Mouse (Mus musculus) heart, adult 9 months (tissue): ENCODE data around the gene Mid1.

Source experiments
- DNase-seq, 2 experiments: peaks; one replicate each; pipeline ENCODE4 v3.0.0; 2022; ENCODE audit warnings: low spot score in 2 of 2

Mid1 gene

GRCm38 (mm10) chrX:169685131-169685530 lies at the start of gene Mid1:
TSS of gene Mid1 (plus strand) at chrX:169685199.
- DNase-seq: peak in 1 of 2 experiments; percentile 16

GRCm38 (mm10) chrX:169673056-169673455 lies 11.9 kb upstream of the Mid1 start:
- DNase-seq: no peak

GRCm38 (mm10) chrX:169676313-169676712 lies 8.7 kb upstream of the Mid1 start:
- no peak for DNase-seq

GRCm38 (mm10) chrX:169685731-169686130 lies 732 bp downstream of the Mid1 start:
- DNase-seq: no peak

- DNase-seq: no peak
Measured at GRCm38 (mm10) chrX:169691217-169691616, 6.2 kb downstream of the Mid1 start.

GRCm38 (mm10) chrX:169691675-169692074 lies 6.7 kb downstream of the Mid1 start:
- DNase-seq: peak; percentile 35 to 53

- DNase-seq: peak; percentile 24 to 41
Measured at GRCm38 (mm10) chrX:169692225-169692909, 7.4 kb downstream of the Mid1 start.

GRCm38 (mm10) chrX:169704016-169704602 lies 19.1 kb downstream of the Mid1 start:
- peak; percentile 15 to 18 for DNase-seq

GRCm38 (mm10) chrX:169723511-169723910 lies 38.5 kb downstream of the Mid1 start:
- DNase-seq: peak in 1 of 2 experiments; percentile 4

GRCm38 (mm10) chrX:169735387-169735969 lies 50.5 kb downstream of the Mid1 start:
- no peak for DNase-seq

- DNase-seq: no peak
Measured at GRCm38 (mm10) chrX:169758001-169758400, 73.0 kb downstream of the Mid1 start.

GRCm38 (mm10) chrX:169779535-169779934 lies 94.5 kb downstream of the Mid1 start, which contains the start of gene 4933400A11Rik:
TSS of gene 4933400A11Rik (minus strand) at chrX:169779635.
- no peak for DNase-seq

GRCm38 (mm10) chrX:169789702-169790101 lies 104.7 kb downstream of the Mid1 start:
- no peak for DNase-seq

- no peak for DNase-seq
Measured at GRCm38 (mm10) chrX:169792879-169793278, 107.9 kb downstream of the Mid1 start.

- DNase-seq: no peak
Measured at GRCm38 (mm10) chrX:169794421-169794820, 109.4 kb downstream of the Mid1 start.

- DNase-seq: peak; percentile 11 to 18
Measured at GRCm38 (mm10) chrX:169794831-169795311, 109.9 kb downstream of the Mid1 start.

GRCm38 (mm10) chrX:169797148-169797547 lies 112.1 kb downstream of the Mid1 start:
- no peak for DNase-seq

- DNase-seq: peak; percentile 8 to 42
Measured at GRCm38 (mm10) chrX:169798987-169799680, 114.1 kb downstream of the Mid1 start.

GRCm38 (mm10) chrX:169800238-169800637 lies 115.2 kb downstream of the Mid1 start:
- DNase-seq: no peak

GRCm38 (mm10) chrX:169805791-169806190 lies 120.8 kb downstream of the Mid1 start:
- DNase-seq: no peak

- no peak for DNase-seq
Measured at GRCm38 (mm10) chrX:169807744-169808143, 122.7 kb downstream of the Mid1 start.

GRCm38 (mm10) chrX:169811318-169811717 lies 126.3 kb downstream of the Mid1 start:
- no peak for DNase-seq
